Mouse (Mus musculus) heart, postnatal 4 days (tissue): Measurements from ENCODE around the gene Stard3nl. TPM values are rescaled to one million over a fixed set of nuclear protein-coding genes. Genes with fewer than 3 reads are reported as not detected.
"Not testable (repeated sequence)": the region's sequence is repeated elsewhere in the genome, so short reads cannot be mapped to it uniquely, and the experiment has no call there.

Experiments
- DNase-seq: peaks from one replicate; pipeline ENCODE4 v3.0.0; 2021
- total RNA-seq, 2 experiments: library from RNA; stranded (reverse); gene quantifications; 2 replicates each; pipeline ENCODE4 v1.2.3; 2021

Gene Stard3nl
- total RNA-seq, 2 experiments from 2014 or later, result 27.7 to 29.6 TPM

DNA sequence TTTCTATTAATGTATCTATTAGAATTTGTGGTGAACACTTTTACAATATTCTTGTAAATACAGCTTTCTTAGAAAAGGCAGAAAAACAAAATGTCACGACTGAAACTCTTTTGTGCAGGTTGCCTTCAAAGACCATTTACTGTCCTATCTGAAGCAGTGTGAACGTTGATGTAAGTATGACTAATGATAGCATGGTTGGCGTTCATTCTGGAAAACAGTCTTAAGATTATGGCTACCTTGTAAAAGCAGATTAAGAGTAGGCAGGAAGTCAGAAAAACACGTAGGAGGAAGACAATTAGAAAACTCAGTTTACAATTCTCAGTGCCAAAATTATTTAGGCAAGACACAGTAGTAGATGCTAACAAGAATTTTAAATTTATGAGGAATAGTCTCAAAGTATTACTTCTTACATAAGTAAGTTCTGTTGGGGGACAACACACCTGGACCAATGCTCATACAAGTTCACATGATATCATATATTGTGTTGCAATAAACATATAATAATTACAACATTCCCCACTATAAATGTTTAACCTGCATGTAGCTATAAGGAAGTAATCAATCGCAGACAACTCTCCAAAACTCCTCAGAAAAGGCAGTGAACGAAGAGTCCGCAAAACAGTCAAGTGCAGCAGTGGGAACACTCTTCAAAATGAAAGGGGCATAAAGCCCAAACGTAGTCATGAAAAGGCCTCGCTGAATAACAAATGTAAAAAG lies 14.3 kb downstream of the Stard3nl start:
- no peak for DNase-seq

DNA sequence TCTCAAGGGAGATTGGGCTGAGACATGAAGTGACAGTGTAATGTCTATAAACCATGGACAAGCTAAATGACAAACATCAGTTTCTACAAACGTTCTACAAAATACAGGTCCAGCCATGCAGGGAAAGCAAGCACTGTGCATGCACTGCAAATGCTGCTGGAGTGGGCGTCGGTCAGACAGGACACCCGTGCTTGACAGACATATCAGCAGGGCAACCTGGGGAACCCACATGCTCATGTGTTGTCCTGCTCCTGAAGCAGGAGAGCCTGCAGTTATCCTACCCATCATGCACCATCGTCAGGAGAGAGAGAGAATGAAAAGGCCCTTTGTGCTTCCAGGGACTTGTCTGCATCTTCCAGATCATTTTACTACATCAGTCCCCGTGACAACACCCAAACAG lies 16.3 kb downstream of the Stard3nl start:
- DNase-seq, result no peak

GRCm38 (mm10) chr13:19372133-19372729 lies 23.4 kb downstream of the Stard3nl start:
- no peak for DNase-seq

GRCm38 (mm10) chr13:19368817-19369216 lies 26.8 kb downstream of the Stard3nl start:
- no peak for DNase-seq

GRCm38 (mm10) chr13:19367536-19367935 lies 28.1 kb downstream of the Stard3nl start:
- no peak for DNase-seq

DNA sequence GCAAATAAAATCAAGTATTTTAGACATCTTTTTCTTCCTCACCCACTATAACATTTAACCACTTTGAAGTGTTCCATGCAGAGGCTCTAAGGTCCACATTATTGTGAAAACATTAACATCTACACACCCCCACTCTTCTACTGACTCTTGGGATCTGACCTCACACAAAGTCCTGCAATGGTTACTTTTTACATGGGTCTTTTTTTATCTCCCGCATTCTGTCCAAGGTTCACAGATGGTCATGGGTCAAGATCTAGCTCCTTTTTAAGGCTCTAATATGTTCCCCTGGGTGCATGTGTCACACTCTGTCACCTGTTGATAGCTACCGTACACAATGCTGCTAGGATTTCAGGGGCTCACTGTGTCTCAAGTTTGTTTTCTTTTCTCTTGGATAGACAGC lies 28.7 kb downstream of the Stard3nl start:
- no peak for DNase-seq

DNA sequence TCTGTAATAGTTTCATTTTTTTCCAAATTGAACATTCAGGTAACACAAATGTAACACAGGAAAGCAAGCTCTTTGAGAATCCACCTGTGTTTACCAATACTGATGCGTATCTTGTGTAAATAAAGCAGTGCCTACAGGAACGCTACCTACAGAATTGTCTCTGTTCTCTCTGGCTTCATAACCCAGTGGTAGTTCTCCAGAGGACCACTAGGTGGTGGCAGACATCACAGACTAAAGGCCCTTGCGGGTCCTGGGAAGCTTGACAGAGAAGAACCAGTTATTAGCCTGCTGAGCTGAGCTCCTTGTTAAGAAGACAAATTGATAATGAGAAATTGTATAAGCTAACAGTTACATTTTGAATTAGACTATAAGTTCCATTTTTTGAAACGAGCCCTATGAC lies 30.0 kb downstream of the Stard3nl start:
- peak; percentile 72 for DNase-seq

- DNase-seq, result peak; percentile 68
Measured at GRCm38 (mm10) chr13:19364245-19364772, 31.3 kb downstream of the Stard3nl start.

DNA sequence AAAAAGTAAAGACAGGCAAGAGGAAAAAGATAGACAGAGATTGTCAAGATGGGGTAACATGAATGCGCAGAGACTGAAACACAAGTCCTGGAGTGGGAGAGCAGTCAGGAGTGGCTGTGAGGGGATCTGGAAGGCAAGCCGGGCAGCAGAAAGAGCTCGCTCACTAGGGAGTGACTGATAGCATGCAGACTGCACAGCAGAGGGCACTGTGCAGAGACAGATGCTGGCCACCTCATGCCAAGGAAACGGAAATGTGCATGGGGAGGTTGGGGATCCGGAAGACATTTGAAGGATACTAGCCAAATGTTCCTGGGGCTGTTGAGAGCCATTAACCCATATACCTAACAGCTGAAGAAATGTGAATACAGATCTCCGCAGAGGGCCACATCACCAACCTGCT lies 33.2 kb downstream of the Stard3nl start:
- no peak for DNase-seq

DNA sequence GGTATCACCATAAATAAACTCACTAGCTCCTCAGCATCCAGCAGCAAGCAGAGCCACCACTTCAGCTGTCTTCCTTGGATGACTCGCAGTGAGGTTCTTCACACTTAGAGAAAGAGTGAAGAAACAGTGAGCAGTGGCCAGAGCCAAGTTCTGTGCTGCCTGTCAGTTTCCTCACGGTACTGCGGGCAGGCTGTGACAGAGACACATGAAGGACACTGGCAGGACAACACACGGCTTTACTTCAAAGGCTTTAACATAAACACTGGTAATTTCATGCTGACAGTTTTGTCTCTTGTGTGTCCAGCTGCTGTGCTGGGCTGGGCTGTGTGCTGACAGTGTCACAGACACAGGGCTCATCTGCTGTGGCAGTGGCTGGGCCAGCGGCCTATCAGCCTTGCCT lies 37.6 kb downstream of the Stard3nl start:
- DNase-seq, result no peak

- DNase-seq, result no peak
Measured at GRCm38 (mm10) chr13:19357301-19357700, 38.3 kb downstream of the Stard3nl start.

DNA sequence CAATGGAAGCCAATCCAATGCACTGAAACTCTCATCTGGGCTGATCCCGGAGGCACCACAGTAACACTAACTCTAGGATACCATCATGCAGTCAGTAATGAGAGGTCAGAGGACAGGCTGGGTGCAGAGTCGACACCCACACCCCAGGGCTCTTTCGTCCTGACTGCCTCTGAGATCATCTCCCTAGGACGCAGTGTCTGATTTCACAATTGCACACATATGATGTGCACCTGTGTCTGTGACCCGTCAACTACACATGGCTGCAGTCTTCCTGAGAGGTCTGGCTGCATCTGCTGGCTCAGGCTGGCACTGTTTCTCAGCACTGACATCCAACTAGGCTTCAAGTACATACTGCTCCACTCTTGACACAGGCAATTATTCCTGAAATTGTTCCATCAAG lies 38.9 kb downstream of the Stard3nl start:
- DNase-seq, result no peak

- DNase-seq, result no peak
Measured at GRCm38 (mm10) chr13:19356120-19356519, 39.5 kb downstream of the Stard3nl start.

- DNase-seq, result no peak
Measured at GRCm38 (mm10) chr13:19352795-19353194, 42.8 kb downstream of the Stard3nl start.

- DNase-seq, result not testable (repeated sequence)
Measured at GRCm38 (mm10) chr13:19340356-19340755, 55.2 kb downstream of the Stard3nl start.

DNA sequence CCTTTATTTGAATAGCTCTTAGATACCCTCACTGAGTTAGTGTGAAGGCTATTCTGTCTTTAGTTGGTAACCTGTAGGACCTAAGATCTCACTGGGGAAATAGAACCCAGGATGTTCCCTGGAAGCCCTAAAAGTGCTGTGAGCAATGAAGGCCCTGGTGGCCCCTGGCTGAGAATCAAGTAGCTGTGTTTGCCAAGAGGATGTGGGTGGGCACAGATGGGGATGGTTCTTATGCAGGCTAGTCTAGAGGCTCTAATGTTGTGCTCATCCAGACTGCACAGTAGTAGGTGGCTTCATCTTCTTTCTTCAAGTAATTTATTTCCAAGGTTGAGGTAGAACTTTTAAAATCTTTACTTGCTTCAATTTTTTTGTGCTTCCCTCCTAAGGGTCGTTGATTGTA lies 59.3 kb downstream of the Stard3nl start:
- not testable (repeated sequence) for DNase-seq

Other genes starting within 250 kb of the Stard3nl start
- gene Epdr1, start 224.1 kb upstream of the Stard3nl start, total RNA-seq, result 10 to 100 TPM; 11.3 to 12.5 TPM
- gene Sfrp4, start 227.3 kb upstream of the Stard3nl start, total RNA-seq, result under 1 TPM in 1 of 2 experiments, not detected in 1; 0.16 TPM